8 mouse cellular contexts compared by ENCODE assay signal in the genomic region with DNA sequence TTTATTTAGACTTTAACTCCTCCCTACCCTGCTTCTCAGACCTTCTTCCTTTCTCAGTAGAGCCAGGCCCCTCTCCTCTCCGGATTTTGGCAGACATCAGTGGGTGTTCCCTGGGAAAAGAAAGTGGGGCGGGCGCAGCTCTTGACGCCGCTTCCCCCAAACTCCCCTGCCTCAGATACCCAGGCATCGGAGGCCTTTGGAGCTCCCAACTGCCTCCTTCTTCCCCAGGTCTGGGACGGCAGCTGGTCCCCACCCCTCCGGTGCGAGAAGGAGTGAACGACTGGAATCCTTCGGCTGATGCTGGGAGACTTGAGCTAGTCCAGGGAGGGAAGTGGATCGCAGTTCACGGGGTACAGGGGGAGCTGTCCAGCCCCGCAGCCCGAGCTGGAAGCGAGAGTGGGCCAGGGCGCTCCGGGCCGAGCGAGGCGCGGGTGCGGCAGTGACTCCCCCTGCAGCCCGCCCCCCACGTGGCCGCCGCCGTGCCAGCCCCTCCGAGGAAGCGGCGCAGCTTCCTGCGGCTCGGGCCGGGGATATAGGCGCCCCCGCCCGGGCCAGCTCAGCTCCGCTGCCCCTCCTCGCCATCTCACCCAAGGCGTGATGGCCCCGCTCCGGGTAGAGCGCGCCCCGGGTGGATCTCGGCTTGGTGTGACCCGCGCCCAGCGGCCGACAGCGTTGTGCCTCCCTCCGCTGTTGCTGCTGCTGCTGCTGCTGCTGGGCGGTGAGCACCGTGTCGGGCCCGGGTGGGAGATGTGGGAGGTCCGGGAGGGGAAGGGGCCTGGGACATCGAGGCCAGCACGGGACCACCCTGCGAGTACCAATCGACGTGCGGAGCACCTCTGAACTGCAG. TPM values are rescaled to one million over a fixed set of nuclear protein-coding genes. Genes with fewer than 3 reads are reported as not detected.
DNase-seq lines count a peak whose midpoint lies in the region; ATAC-seq and TF ChIP-seq lines count a peak whose summit lies in the region.

TSS of gene Ramp2 (plus strand) at position 174 of the 847 bp plus-strand sequence.

- DNase-seq in cerebellum, postnatal 10 days: peak; percentile 57 to 64
- no peak for DNase-seq in cerebellum, adult 11-12 months
- DNase-seq in adrenal gland, adult 8-10 months: no peak
- DNase-seq in forebrain, postnatal 0 days: peak; percentile 46
- DNase-seq in hindbrain, embryonic 10.5 days (ENCODE audit: low spot score): peak; percentile 67
- DNase-seq in left cerebral cortex, postnatal 10 days (ENCODE audit: extremely low spot score in 1 of 2, low spot score in 2 of 2): peak in 1 of 2 experiments; percentile 88
- peak; percentile 80 to 89 for DNase-seq in lung, postnatal 4 days

- peaks cover 4% of the 10 kb centered on the region; the same call in 1 of the 2 replicates for H3K4me1 ChIP-seq in forebrain, postnatal 0 days (ENCODE audit: insufficient read depth)
- H3K4me1 ChIP-seq in hindbrain, embryonic 10.5 days (replicated peaks): peaks cover 26% of the 10 kb centered on the region
- H3K4me1 ChIP-seq in stomach, embryonic 14.5 days (ENCODE audit: control insufficient read depth, insufficient read depth, low read length): peaks cover 7% of the 10 kb centered on the region; the same call in 1 of the 2 replicates

- peak within 1 kb of the TSS; percentile 68 for H3K9ac ChIP-seq in forebrain, postnatal 0 days
- H3K9ac ChIP-seq in stomach, embryonic 14.5 days (replicated peaks; ENCODE audit: low read depth, low read length): peak within 1 kb of the TSS; percentile 69

- H3K27ac ChIP-seq in forebrain, postnatal 0 days (ENCODE audit: low read depth, low read length): peak within 1 kb of the TSS; percentile 40; the same call in 1 of the 2 replicates
- peak within 1 kb of the TSS; percentile 88 for H3K27ac ChIP-seq in hindbrain, embryonic 10.5 days
- H3K27ac ChIP-seq in stomach, embryonic 14.5 days (ENCODE audit: low read length): peak within 1 kb of the TSS; percentile 85

- intact Hi-C loops in left cerebral cortex, postnatal 10 days (cut with DNase I): loop anchor here (5.0 kb wide), 1 partner anchor 34 kb away; no protein-coding TSS in a partner anchor

- WGBS in forebrain, postnatal 0 days: 4% methylated on average over 54 of the region's 63 CpGs
- under 1% methylated on average over 63 of the region's 63 CpGs for WGBS in hindbrain, embryonic 10.5 days
- under 1% methylated on average over 63 of the region's 63 CpGs for WGBS in stomach, embryonic 14.5 days

- peak; percentile 73 for ATAC-seq in forebrain, postnatal 0 days
- peak; percentile 66 for ATAC-seq in stomach, embryonic 14.5 days (ENCODE audit: insufficient number of reproducible peaks, insufficient read depth, low FRiP score, low read depth)

- peak; percentile 7; the same call in 1 of the 2 replicates for TF ChIP-seq CTCF in forebrain, postnatal 0 days (IDR thresholded peaks at IDR 0.05; ENCODE audit: low read depth)

- H3K9me3 ChIP-seq in forebrain, postnatal 0 days (ENCODE audit: low read length): no peaks in the 10 kb centered on the region
- no peaks in the 10 kb centered on the region for H3K9me3 ChIP-seq in hindbrain, embryonic 10.5 days
- no peaks in the 10 kb centered on the region for H3K9me3 ChIP-seq in stomach, embryonic 14.5 days (ENCODE audit: control insufficient read depth, low read depth, low read length)

- peak within 1 kb of the TSS; percentile 59 for H3K4me3 ChIP-seq in forebrain, postnatal 0 days (ENCODE audit: low read depth, low read length)
- peak within 1 kb of the TSS; percentile 70 for H3K4me3 ChIP-seq in hindbrain, embryonic 10.5 days
- H3K4me3 ChIP-seq in stomach, embryonic 14.5 days (ENCODE audit: low read depth, low read length): peak within 1 kb of the TSS; percentile 60

- peaks cover 15% of the 10 kb centered on the region for H3K27me3 ChIP-seq in forebrain, postnatal 0 days (ENCODE audit: insufficient read depth, low read length)
- peaks cover 49% of the 10 kb centered on the region for H3K27me3 ChIP-seq in hindbrain, embryonic 10.5 days (ENCODE audit: insufficient read depth, poor library complexity, severe bottlenecking)
- H3K27me3 ChIP-seq in stomach, embryonic 14.5 days (ENCODE audit: control insufficient read depth, insufficient read depth, low read length): no peaks in the 10 kb centered on the region

- H3K36me3 ChIP-seq in forebrain, postnatal 0 days (ENCODE audit: insufficient read depth): no peaks in the 10 kb centered on the region
- no peaks in the 10 kb centered on the region for H3K36me3 ChIP-seq in hindbrain, embryonic 10.5 days
- H3K36me3 ChIP-seq in stomach, embryonic 14.5 days (ENCODE audit: control insufficient read depth, insufficient read depth, low read length): no peaks in the 10 kb centered on the region

- H3K4me2 ChIP-seq in forebrain, postnatal 0 days (ENCODE audit: low read depth): peak within 1 kb of the TSS; percentile 97
- H3K4me2 ChIP-seq in stomach, embryonic 14.5 days (replicated peaks; ENCODE audit: low read depth, low read length): peak within 1 kb of the TSS; percentile 93

RNA-seq across cellular contexts. Expression of gene Ramp2, which starts in this region (rescaled TPM):
- 10 to 100 TPM; 26.3 to 56.5 (median 40.7) TPM for total RNA-seq in adrenal gland, adult 8-10 months (2022)
- 42.9 and 46.0 TPM in 2 replicates for total RNA-seq in forebrain, postnatal 0 days (2014; rRNA removed)
- 93.4 and 102 TPM in 2 replicates for polyA plus RNA-seq in forebrain, postnatal 0 days (2015; fragmentation: Nextera tagmentation; extraction: Ambion mirVana)
- 63.9 and 72.3 TPM in 2 replicates for polyA plus RNA-seq in hindbrain, embryonic 10.5 days (2016; fragmentation: Nextera tagmentation; extraction: Ambion mirVana)
- 10 to 100 TPM; 57.4 to 59.1 TPM for total RNA-seq in left cerebral cortex, postnatal 10 days (2021)
- 123 and 128 TPM in 2 replicates for polyA plus RNA-seq in stomach, embryonic 14.5 days (2014; fragmentation: Nextera tagmentation; extraction: Ambion mirVana)

Comparison
In these comparisons a context has a peak if more than half of its experiments do, and no peak if none do; other contexts are left out.
1. DNase-seq: peak in cerebellum, postnatal 10 days (2 of 2), forebrain, postnatal 0 days (single experiment), hindbrain, embryonic 10.5 days (single experiment) and lung, postnatal 4 days (2 of 2); none in cerebellum, adult 11-12 months (single experiment) and adrenal gland, adult 8-10 months (single experiment).
2. Peak in every context shown above with its lines, with median percentiles within 50 percentile points of each other: H3K27ac ChIP-seq and H3K4me3 ChIP-seq.